Mouse (Mus musculus): ENCODE results near the gene Smpd4.

Gene Smpd4

DNA sequence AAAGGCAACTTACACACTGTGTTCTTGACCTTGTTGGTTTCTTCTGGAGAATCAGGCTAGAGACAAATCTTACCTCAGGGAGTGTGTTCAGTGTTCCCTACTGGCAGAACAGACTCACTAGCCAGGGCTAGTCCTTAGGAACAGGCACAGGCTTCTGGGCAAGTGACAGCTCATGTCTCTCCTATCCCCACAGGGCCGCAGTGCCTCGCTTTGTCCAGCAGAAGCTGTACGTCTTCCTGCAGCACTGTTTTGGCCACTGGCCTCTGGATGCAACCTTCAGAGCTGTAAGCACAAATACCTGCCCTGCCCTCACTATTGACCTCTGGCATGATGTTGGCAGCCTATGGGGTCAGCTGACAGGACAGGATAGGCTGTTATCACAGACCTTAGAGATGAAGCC, 19.9 kb downstream of the Smpd4 start:
- DNase-seq = no peak

GRCm38 (mm10) chr16:17639951-17640350, 20.8 kb downstream of the Smpd4 start:
- DNase-seq = no peak

- no peak for DNase-seq
These were observed 21.6 kb downstream of the Smpd4 start for GRCm38 (mm10) chr16:17640706-17641105.

DNA sequence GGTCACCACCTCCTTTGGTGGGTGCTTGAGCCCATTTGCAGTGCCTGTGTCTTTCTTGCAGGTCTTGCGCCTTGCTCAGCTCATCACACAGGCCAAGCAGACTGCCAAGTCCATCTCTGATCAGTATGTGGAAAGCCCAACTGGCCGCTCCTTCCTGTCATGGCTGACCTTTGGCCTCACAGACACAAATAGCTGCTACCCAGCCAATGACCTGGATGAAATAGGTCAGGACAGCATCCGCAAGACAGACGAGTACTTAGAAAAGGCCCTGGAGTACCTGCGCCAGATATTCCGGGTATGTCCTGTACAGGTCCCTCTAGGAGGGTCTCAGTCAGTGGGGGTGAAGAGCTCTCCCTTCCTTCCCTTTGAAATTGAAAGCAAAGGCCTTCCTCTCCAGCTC, 22.1 kb downstream of the Smpd4 start:
- DNase-seq = peak; percentile 46

GRCm38 (mm10) chr16:17642311-17642710, 23.2 kb downstream of the Smpd4 start:
- DNase-seq = no peak

- DNase-seq = no peak
These were observed 24.4 kb downstream of the Smpd4 start for GRCm38 (mm10) chr16:17643437-17643990.

GRCm38 (mm10) chr16:17646310-17647114, 27.4 kb downstream of the Smpd4 start, which contains the start of gene Ccdc74a:
Gene Ccdc74a, plus strand, starts transcription at chr16:17646470.
- peak; percentile 84 for DNase-seq

DNA sequence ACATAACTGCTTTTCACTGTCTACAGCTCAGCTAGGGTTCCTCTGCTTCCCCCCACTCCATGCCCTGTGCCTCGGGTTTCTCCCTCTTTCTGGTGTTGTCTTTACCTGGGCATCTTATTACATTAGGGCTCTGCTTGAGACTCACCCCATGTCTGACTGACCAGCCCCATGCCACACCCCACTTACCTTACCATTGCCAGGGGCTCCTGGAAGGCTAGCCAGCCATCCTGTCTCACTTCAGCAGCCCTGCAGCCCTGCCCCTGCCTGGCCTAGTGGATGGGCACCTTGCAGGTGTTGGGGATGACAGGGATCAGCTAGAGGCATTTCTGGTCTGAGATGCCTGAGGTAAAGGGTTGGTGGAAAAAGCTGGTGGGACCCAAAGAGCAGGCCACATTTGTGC, 28.0 kb downstream of the Smpd4 start:
- no peak for DNase-seq

- DNase-seq = no peak
These were observed 28.6 kb downstream of the Smpd4 start for GRCm38 (mm10) chr16:17647566-17648340.

DNA sequence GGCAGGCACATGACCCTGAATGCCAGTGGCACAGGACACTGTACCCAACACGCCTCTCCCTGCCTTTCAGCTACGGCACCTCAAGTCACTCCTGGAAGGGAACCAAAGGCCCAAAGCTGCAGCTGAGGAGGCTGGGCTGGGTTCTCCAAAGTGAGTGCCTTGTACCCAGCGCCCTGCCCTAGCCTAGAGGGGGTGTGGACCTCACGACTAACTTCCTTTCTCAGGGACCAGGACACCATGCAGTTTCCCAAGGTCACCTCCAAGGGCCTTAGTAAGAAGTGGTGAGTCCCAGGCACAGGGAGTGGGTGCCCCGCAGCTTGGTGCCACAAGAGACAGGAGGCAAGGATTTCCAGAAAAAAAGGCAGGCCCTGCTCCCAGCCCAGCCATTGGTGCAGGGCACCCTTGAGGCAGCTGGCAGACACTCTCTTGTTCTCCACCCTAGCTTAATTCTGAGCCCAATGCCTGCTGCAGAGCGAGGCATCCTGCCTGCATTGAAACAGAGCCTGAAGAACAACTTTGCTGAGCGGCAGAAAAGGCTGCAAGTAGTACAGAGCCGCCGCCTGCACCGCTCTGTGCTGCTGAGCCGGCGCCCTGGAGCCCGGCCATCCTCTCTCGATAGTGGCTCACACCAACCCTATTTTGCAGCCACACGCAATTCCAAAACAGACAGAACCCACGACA, 30.9 kb downstream of the Smpd4 start:
- no peak for DNase-seq

DNA sequence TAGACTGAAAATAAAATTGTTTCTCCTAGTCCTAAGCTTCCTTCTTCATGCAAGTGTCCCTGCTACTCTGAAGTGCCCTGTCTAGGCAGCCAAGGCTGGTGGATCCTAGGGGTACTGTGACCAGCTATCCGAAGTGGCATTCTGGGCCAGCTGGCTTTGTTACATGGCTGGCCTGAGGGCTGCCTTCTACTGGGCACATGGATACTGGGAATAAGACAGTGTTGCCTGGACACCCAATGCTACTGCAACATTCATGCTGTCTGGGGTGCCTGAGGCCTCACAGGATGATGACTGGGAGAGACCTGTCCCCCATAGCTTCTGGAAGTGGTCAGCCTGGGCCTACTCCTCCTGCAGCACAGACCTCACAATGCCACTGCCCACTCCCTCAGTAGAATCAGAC, 31.6 kb downstream of the Smpd4 start:
- DNase-seq = no peak

DNA sequence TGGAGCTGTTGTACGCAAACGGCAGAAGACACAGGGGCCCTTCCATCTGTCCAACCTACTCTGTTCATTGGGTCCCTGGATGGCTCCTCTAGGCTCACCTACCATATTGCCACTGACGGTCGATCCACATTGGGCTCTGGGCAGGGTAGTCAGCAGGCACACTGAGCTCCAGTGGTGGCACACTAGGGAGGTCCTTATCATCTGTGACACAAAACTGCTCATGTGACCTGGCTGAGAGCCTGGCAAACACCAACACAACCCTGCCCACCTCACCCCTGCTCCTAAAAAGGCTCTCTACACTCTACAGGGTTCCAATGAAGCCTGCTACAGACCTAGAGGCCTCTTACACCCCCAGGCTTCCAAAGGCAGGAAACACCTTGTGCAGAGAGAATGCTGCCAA, 33.5 kb downstream of the Smpd4 start:
- DNase-seq = no peak

GRCm38 (mm10) chr16:17653601-17654000, 34.4 kb downstream of the Smpd4 start:
- DNase-seq = no peak

GRCm38 (mm10) chr16:17654188-17654795, 35.1 kb downstream of the Smpd4 start:
- no peak for DNase-seq

- no peak for DNase-seq
These were observed 37.2 kb downstream of the Smpd4 start for GRCm38 (mm10) chr16:17656212-17656871.

DNA sequence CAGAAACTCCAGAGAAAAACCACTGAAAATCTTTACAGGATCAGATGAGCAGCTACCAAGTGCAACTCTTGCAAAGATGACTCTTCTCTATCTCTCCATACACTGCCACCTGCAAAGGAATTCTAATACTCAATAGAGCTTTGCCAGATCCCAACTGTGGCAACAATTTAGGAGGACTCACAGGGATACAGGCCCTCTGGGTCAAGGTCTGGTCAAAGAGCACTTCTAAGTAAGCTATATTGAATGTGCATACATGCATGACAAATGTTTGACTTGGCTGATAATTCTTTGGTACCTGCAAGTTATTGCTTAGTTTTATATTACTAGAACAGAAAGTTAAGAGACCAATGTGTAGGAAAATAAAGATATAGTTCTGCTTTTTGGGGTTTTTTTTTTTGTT, 46.4 kb downstream of the Smpd4 start:
- no peak for DNase-seq

GRCm38 (mm10) chr16:17669886-17670285, 50.7 kb downstream of the Smpd4 start:
- no peak for DNase-seq

All from kidney, adult 11 months (tissue).